Mouse (Mus musculus): ENCODE data around the gene Pus7. TPM values are rescaled to one million over a fixed set of nuclear protein-coding genes. Genes with fewer than 3 reads are reported as not detected.
A peak's percentile ranks its signal among the peaks of the same experiment; 100 is the strongest.

Gene Pus7
- polyA plus RNA-seq, 1 experiment from 2014 or later, result 31.8 TPM

DNA sequence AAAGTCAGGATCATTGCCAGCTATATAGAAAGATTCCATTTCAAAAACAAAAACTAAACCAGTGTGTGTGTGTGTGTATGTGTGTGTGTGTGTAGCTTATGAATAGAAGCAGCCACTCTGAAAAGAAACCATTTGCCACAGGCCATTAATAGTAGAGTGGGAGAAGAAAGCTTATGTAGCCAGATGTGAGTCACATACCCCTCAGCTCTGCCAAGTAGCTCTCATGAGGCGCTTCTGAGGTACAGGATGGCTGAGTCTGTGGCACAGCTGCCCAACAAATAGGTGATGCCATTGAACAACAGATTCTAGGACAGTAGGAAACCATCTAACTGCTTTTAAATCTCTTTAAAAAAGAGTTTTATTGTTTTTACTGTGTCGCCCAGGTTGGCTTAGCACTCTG, 9.2 kb upstream of the Pus7 start:
- ATAC-seq (ENCODE audit: insufficient number of reproducible peaks, insufficient read depth, low FRiP score, low read depth), result no peak
- Histone ChIP-seq H3K9ac (replicated peaks; ENCODE audit: low read depth, low read length) (no peak overlapping the region), H3K9me3 (ENCODE audit: control insufficient read depth, low read depth, low read length) (no peaks in the 10 kb centered on the region), H3K36me3 (ENCODE audit: control insufficient read depth, insufficient read depth, low read length) (peaks cover 29% of the 10 kb centered on the region), H3K4me2 (replicated peaks; ENCODE audit: low read depth, low read length) (no peak overlapping the region), H3K27me3 (ENCODE audit: control insufficient read depth, insufficient read depth, low read length) (no peaks in the 10 kb centered on the region), H3K4me3 (ENCODE audit: low read depth, low read length) (no peak overlapping the region), H3K4me1 (ENCODE audit: control insufficient read depth, insufficient read depth, low read length) (0 out of 2 replicates have a peak, but pooled peaks cover 3% of the 10 kb centered on the region), H3K27ac (ENCODE audit: low read length) (no peak overlapping the region)
- WGBS, result 93% methylated on average over 2 of the region's 2 CpGs

DNA sequence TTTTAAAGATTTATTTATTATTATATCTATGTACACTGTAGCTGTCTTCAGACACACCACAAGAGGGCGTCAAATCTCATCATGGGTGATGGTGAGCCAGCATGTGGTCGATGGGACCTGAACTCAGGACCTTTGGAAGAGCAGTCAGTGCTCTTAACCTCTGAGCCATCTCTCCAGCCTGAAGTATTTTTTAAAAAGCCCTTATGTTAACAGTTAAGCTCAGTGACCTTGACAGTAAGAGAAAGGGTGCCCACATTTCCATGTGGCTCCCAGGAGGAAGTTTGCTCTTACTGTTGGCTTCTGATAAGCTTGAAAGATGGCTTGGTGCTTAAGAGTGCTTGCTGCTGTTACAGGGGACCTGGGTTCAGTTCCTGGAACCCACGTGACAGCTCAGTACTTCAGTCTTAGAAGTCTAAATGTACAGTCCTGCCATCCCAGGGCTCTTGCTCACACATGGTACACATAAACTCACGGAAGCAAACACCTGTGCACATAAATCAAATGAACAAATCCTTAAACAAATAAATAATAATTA, 5.6 kb upstream of the Pus7 start:
- H3K27ac ChIP-seq (ENCODE audit: low read length), result no peak overlapping the region
- no peak overlapping the region for H3K4me3 ChIP-seq (ENCODE audit: low read depth, low read length)
- H3K27me3 ChIP-seq (ENCODE audit: control insufficient read depth, insufficient read depth, low read length), result no peaks in the 10 kb centered on the region
- 0 out of 2 replicates have a peak, but pooled peaks cover 3% of the 10 kb centered on the region for H3K4me1 ChIP-seq (ENCODE audit: control insufficient read depth, insufficient read depth, low read length)
- no peak for ATAC-seq (ENCODE audit: insufficient number of reproducible peaks, insufficient read depth, low FRiP score, low read depth)
- H3K9me3 ChIP-seq (ENCODE audit: control insufficient read depth, low read depth, low read length), result no peaks in the 10 kb centered on the region
- H3K9ac ChIP-seq (replicated peaks; ENCODE audit: low read depth, low read length), result no peak overlapping the region
- H3K36me3 ChIP-seq (ENCODE audit: control insufficient read depth, insufficient read depth, low read length), result peaks cover 15% of the 10 kb centered on the region; the same call in 1 of the 2 replicates
- 82% methylated on average over 4 of the region's 4 CpGs for WGBS
- no peak overlapping the region for H3K4me2 ChIP-seq (replicated peaks; ENCODE audit: low read depth, low read length)

DNA sequence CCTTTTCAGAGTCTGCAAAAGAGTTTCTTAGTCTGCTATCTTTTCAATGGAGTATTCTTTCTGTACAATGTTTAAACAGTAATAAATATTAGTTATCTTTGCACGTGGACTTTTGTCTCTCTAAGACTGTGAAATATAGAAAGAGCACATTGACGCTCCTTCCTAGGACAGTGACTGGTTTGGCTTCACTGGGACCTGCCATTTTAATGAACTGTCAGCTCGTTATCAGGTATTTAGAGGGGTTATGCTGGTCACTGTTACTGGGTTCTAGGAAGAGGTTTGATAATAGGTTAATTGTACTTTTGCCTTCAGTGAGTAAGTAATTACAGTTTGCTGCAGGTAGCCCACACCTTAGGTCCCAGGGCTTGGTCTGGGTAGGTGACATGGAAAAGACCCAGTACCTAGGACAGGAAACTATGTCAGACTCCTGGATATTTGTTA, 4.9 kb upstream of the Pus7 start:
- peak overlapping the region; percentile 75; the same call in 1 of the 2 replicates for H3K9ac ChIP-seq (replicated peaks; ENCODE audit: low read depth, low read length)
- H3K4me1 ChIP-seq (ENCODE audit: control insufficient read depth, insufficient read depth, low read length), result 0 out of 2 replicates have a peak, but pooled peaks cover 3% of the 10 kb centered on the region
- H3K4me2 ChIP-seq (replicated peaks; ENCODE audit: low read depth, low read length), result peak overlapping the region; percentile 79
- peak overlapping the region; percentile 67 for H3K4me3 ChIP-seq (ENCODE audit: low read depth, low read length)
- ATAC-seq (ENCODE audit: insufficient number of reproducible peaks, insufficient read depth, low FRiP score, low read depth), result no peak
- no peak overlapping the region for H3K27ac ChIP-seq (ENCODE audit: low read length)
- H3K36me3 ChIP-seq (ENCODE audit: control insufficient read depth, insufficient read depth, low read length), result peaks cover 14% of the 10 kb centered on the region; the same call in 1 of the 2 replicates
- no peaks in the 10 kb centered on the region for H3K9me3 ChIP-seq (ENCODE audit: control insufficient read depth, low read depth, low read length)
- H3K27me3 ChIP-seq (ENCODE audit: control insufficient read depth, insufficient read depth, low read length), result no peaks in the 10 kb centered on the region
- 32% methylated on average over 3 of the region's 3 CpGs for WGBS

- Histone ChIP-seq H3K9ac (replicated peaks; ENCODE audit: low read depth, low read length) (peak within 1 kb of the TSS; percentile 75), H3K4me2 (replicated peaks; ENCODE audit: low read depth, low read length) (peak within 1 kb of the TSS; percentile 79), H3K36me3 (ENCODE audit: control insufficient read depth, insufficient read depth, low read length) (peaks cover 14% of the 10 kb centered on the region; the same call in 1 of the 2 replicates), H3K9me3 (ENCODE audit: control insufficient read depth, low read depth, low read length) (no peaks in the 10 kb centered on the region), H3K4me3 (ENCODE audit: low read depth, low read length) (peak within 1 kb of the TSS; percentile 67), H3K27me3 (ENCODE audit: control insufficient read depth, insufficient read depth, low read length) (no peaks in the 10 kb centered on the region), H3K27ac (ENCODE audit: low read length) (peak within 1 kb of the TSS; percentile 35; the same call in 1 of the 2 replicates), H3K4me1 (ENCODE audit: control insufficient read depth, insufficient read depth, low read length) (0 out of 2 replicates have a peak, but pooled peaks cover 3% of the 10 kb centered on the region)
- 2% methylated on average over 47 of the region's 47 CpGs for WGBS
- ATAC-seq (ENCODE audit: insufficient number of reproducible peaks, insufficient read depth, low FRiP score, low read depth), result peak; percentile 83
Observed at GRCm38 (mm10) chr5:23787536-23788389, 4.3 kb upstream of the Pus7 start, which contains the start of gene Rint1. Gene Rint1 (plus strand): TSS chr5:23787711.

DNA sequence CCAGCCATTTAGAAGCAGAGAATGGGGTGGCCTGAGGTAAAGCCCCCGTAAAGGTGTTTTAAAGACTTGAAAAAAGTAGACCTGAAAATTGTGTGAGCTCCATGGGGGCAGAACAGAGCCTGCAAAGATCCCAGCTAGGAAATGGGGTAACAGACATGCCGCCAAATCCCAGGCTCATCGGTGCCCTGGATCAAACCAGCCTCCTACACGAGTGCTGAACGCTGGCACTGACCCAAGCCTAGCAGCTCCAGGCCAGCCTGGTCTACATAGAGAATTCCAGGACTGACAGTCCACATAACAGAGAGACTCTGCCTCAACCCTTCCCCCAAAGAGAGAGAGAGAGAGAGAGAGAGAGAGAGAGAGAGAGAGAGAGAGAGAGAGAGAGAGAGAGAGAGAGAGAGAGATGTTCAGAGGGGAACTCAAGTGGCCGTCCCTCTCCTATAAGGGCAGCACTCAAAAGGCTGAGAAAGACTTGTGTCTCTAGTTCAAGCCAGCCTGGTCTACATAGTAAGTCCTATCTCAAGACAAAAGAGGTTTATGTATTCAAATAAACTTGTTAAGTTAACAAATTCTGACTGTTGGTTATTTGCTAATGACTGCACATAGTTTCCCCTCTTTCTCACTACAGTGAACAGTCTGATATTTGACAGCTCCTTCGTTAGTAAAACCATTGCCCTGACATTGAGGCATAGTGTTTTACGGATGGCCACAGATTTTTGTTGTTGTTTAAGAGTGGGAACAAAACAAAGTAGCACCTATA, 1.3 kb downstream of the Pus7 start:
- H3K27ac ChIP-seq (ENCODE audit: low read length), result no peak overlapping the region
- 51% methylated on average over 8 of the region's 8 CpGs for WGBS
- H3K4me1 ChIP-seq (ENCODE audit: control insufficient read depth, insufficient read depth, low read length), result peaks cover 13% of the 10 kb centered on the region; the same call in 1 of the 2 replicates
- H3K36me3 ChIP-seq (ENCODE audit: control insufficient read depth, insufficient read depth, low read length), result no peaks in the 10 kb centered on the region
- peak overlapping the region; percentile 90 for H3K4me3 ChIP-seq (ENCODE audit: low read depth, low read length)
- H3K9ac ChIP-seq (replicated peaks; ENCODE audit: low read depth, low read length), result peak overlapping the region; percentile 78
- no peaks in the 10 kb centered on the region for H3K9me3 ChIP-seq (ENCODE audit: control insufficient read depth, low read depth, low read length)
- no peaks in the 10 kb centered on the region for H3K27me3 ChIP-seq (ENCODE audit: control insufficient read depth, insufficient read depth, low read length)
- ATAC-seq (ENCODE audit: insufficient number of reproducible peaks, insufficient read depth, low FRiP score, low read depth), result no peak
- peak overlapping the region; percentile 70 for H3K4me2 ChIP-seq (replicated peaks; ENCODE audit: low read depth, low read length)

DNA sequence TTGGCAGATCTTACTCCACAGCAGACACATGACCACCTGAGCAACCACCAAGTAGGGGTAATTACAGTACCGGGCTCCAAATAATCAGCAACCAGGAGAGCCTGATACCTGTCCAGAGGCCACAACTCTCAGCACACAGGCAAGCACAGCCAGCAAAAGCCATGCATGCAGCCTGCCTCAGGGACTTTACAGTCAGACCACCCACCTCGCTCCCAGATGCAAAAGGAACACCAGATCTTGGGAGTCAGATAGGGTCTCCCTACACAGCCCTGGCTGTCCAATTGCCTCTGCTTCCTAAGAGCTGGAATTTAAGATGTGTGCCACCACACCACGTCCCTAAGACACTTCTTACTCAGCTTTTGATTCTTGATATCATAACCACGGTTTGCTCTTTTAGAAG, 2.3 kb downstream of the Pus7 start:
- H3K9ac ChIP-seq (replicated peaks; ENCODE audit: low read depth, low read length), result no peak overlapping the region
- 58% methylated on average over 4 of the region's 4 CpGs for WGBS
- H3K4me2 ChIP-seq (replicated peaks; ENCODE audit: low read depth, low read length), result no peak overlapping the region
- no peak overlapping the region for H3K27ac ChIP-seq (ENCODE audit: low read length)
- ATAC-seq (ENCODE audit: insufficient number of reproducible peaks, insufficient read depth, low FRiP score, low read depth), result no peak
- H3K36me3 ChIP-seq (ENCODE audit: control insufficient read depth, insufficient read depth, low read length), result 0 out of 2 replicates have a peak, but pooled peaks cover under 1% of the 10 kb centered on the region
- no peaks in the 10 kb centered on the region for H3K27me3 ChIP-seq (ENCODE audit: control insufficient read depth, insufficient read depth, low read length)
- no peak overlapping the region for H3K4me3 ChIP-seq (ENCODE audit: low read depth, low read length)
- H3K9me3 ChIP-seq (ENCODE audit: control insufficient read depth, low read depth, low read length), result no peaks in the 10 kb centered on the region
- peaks cover 13% of the 10 kb centered on the region; the same call in 1 of the 2 replicates for H3K4me1 ChIP-seq (ENCODE audit: control insufficient read depth, insufficient read depth, low read length)

DNA sequence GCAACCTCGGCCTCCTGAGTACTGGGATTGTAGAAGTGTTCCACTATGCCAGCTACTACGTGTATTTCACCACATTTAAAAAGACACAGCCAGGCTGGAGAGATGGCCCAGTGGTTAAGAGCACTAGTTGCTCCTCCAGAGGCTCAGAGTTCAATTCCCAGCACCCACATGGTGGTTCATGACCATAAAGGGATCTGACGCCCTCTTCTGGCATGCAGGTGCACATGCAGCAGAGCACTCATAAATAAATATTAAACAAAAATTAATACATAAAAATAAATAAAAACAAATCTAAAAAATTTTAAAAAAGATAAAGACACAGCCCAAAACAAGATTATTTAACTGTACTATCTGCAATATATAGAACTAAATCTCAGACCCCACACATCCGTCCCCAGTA, 3.0 kb downstream of the Pus7 start:
- H3K27ac ChIP-seq (ENCODE audit: low read length), result no peak overlapping the region

DNA sequence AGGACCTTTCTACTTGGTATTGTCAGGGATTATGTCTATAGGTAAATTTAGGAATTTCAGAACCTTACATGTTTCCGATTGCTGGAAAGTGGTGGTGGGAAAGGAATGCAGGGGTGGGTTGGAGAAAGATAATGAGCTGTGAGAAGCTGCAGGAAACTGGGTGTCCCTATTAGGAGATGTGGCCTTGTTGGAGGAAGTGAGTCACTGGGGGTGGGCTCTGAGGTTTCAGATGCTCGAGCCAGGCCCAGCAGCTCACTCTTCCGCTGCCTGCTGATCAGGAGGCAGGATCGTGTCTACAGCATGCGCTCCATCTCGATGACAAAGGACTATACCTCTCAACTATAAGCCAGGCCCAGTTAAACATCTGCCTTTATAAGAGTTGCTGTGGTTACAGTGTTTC, 9.3 kb downstream of the Pus7 start:
- H3K4me3 ChIP-seq (ENCODE audit: low read depth, low read length), result no peak overlapping the region
- peaks cover 12% of the 10 kb centered on the region for H3K36me3 ChIP-seq (ENCODE audit: control insufficient read depth, insufficient read depth, low read length)
- WGBS, result 80% methylated on average over 6 of the region's 6 CpGs
- H3K27ac ChIP-seq (ENCODE audit: low read length), result no peak overlapping the region
- H3K9ac ChIP-seq (replicated peaks; ENCODE audit: low read depth, low read length), result no peak overlapping the region
- no peaks in the 10 kb centered on the region for H3K9me3 ChIP-seq (ENCODE audit: control insufficient read depth, low read depth, low read length)
- ATAC-seq (ENCODE audit: insufficient number of reproducible peaks, insufficient read depth, low FRiP score, low read depth), result no peak
- H3K4me2 ChIP-seq (replicated peaks; ENCODE audit: low read depth, low read length), result no peak overlapping the region
- H3K27me3 ChIP-seq (ENCODE audit: control insufficient read depth, insufficient read depth, low read length), result no peaks in the 10 kb centered on the region
- no peaks in the 10 kb centered on the region for H3K4me1 ChIP-seq (ENCODE audit: control insufficient read depth, insufficient read depth, low read length)

More for the DNA sequence above, 3.0 kb downstream of the Pus7 start:
- no peak for ATAC-seq (ENCODE audit: insufficient number of reproducible peaks, insufficient read depth, low FRiP score, low read depth)
- no peaks in the 10 kb centered on the region for H3K9me3 ChIP-seq (ENCODE audit: control insufficient read depth, low read depth, low read length)
- H3K4me1 ChIP-seq (ENCODE audit: control insufficient read depth, insufficient read depth, low read length), result peaks cover 13% of the 10 kb centered on the region; the same call in 1 of the 2 replicates
- no peak overlapping the region for H3K9ac ChIP-seq (replicated peaks; ENCODE audit: low read depth, low read length)
- no peaks in the 10 kb centered on the region for H3K27me3 ChIP-seq (ENCODE audit: control insufficient read depth, insufficient read depth, low read length)
- no peak overlapping the region for H3K4me3 ChIP-seq (ENCODE audit: low read depth, low read length)
- H3K36me3 ChIP-seq (ENCODE audit: control insufficient read depth, insufficient read depth, low read length), result 0 out of 2 replicates have a peak, but pooled peaks cover 3% of the 10 kb centered on the region
- 75% methylated on average over 4 of the region's 4 CpGs for WGBS
- H3K4me2 ChIP-seq (replicated peaks; ENCODE audit: low read depth, low read length), result no peak overlapping the region
